Mouse (Mus musculus) CD8-positive naive resting alpha-beta T cell, adult 2 months (primary cell): Measurements from ENCODE around the gene Fabp1.

Source experiments
- DNase-seq, 2 experiments: peaks; one replicate each; pipeline ENCODE4 v3.0.0; 2022; ENCODE audit warnings: low read depth in 2 of 2, low spot score in 2 of 2

Gene Fabp1

GRCm38 (mm10) chr6:71211917-71212316 is 12.3 kb downstream of the Fabp1 start:
- no peak for DNase-seq

- DNase-seq = no peak
These were observed 12.8 kb downstream of the Fabp1 start for GRCm38 (mm10) chr6:71212471-71212870.

GRCm38 (mm10) chr6:71221501-71221900 is 21.9 kb downstream of the Fabp1 start:
- no peak for DNase-seq

- DNase-seq = no peak
These were observed 24.7 kb downstream of the Fabp1 start for GRCm38 (mm10) chr6:71224184-71224943.

- DNase-seq = no peak
These were observed 26.9 kb downstream of the Fabp1 start for GRCm38 (mm10) chr6:71226544-71226943.

GRCm38 (mm10) chr6:71227157-71227770 is 27.6 kb downstream of the Fabp1 start:
- no peak for DNase-seq

- no peak for DNase-seq
These were observed 35.5 kb downstream of the Fabp1 start for GRCm38 (mm10) chr6:71235121-71235520.

GRCm38 (mm10) chr6:71235944-71236343 is 36.3 kb downstream of the Fabp1 start:
- no peak for DNase-seq

- no peak for DNase-seq
These were observed 36.9 kb downstream of the Fabp1 start for GRCm38 (mm10) chr6:71236506-71236905.

GRCm38 (mm10) chr6:71237031-71237431 is 37.4 kb downstream of the Fabp1 start:
- no peak for DNase-seq

GRCm38 (mm10) chr6:71239069-71239750 is 39.6 kb downstream of the Fabp1 start:
- DNase-seq = no peak

GRCm38 (mm10) chr6:71240831-71241230 is 41.2 kb downstream of the Fabp1 start:
- no peak for DNase-seq

GRCm38 (mm10) chr6:71242811-71243210 is 43.2 kb downstream of the Fabp1 start:
- DNase-seq = no peak

GRCm38 (mm10) chr6:71243258-71243657 is 43.6 kb downstream of the Fabp1 start:
- no peak for DNase-seq

- DNase-seq = no peak
These were observed 48.8 kb downstream of the Fabp1 start for GRCm38 (mm10) chr6:71248420-71248819.

GRCm38 (mm10) chr6:71249615-71250014 is 50.0 kb downstream of the Fabp1 start:
- DNase-seq = no peak

- no peak for DNase-seq
These were observed 51.3 kb downstream of the Fabp1 start for GRCm38 (mm10) chr6:71250951-71251350.

- DNase-seq = no peak
These were observed 54.8 kb downstream of the Fabp1 start for GRCm38 (mm10) chr6:71254456-71254855.
